24 mouse cellular contexts compared by ENCODE assay signal in the genomic region with DNA sequence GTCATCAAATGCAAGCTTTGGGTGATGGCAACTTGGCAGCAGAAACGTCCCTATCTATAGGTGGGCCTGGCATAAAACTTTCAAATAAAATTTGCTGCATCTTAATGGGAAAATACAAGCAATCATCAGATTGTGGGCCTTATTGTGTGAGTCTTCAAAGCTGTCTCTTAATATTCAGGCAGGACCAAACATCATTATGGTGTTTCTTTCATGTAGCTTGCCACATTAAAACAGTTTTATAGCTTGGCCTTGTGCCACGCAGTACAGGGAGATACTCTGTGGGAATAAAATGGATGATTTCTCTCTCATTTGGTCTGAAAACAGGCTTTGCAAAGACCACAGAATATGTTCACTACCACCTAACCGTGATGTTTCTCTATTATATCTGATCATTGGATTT. TPM values are rescaled to one million over a fixed set of nuclear protein-coding genes. Genes with fewer than 3 reads are reported as not detected.
DNase-seq lines count a peak whose midpoint lies in the region; ATAC-seq and TF ChIP-seq lines count a peak whose summit lies in the region.
"Had no signal": no experiment of that assay in that cellular context is flagged by ENCODE, and none has a peak within 500 bp of the region (broad histone marks: within the 10 kb centered on the region; RNA-seq: fewer than 3 reads in every experiment).

No protein-coding gene starts in this region.

- H3K9me3 ChIP-seq in forebrain, embryonic 14.5 days (replicated peaks; ENCODE audit: control insufficient read depth, low read length): no peaks in the 10 kb centered on the region
- H3K9me3 ChIP-seq in forebrain, embryonic 15.5 days: no peaks in the 10 kb centered on the region
- no peaks in the 10 kb centered on the region for H3K9me3 ChIP-seq in hindbrain, postnatal 0 days (ENCODE audit: low read length)
- no peaks in the 10 kb centered on the region for H3K9me3 ChIP-seq in hindbrain, embryonic 16.5 days (ENCODE audit: control insufficient read depth, low read length)
- H3K9me3 ChIP-seq in midbrain, embryonic 14.5 days (ENCODE audit: control insufficient read depth, low read length): no peaks in the 10 kb centered on the region
- H3K9me3 ChIP-seq in midbrain, embryonic 10.5 days (replicated peaks): no peaks in the 10 kb centered on the region
- H3K9me3 ChIP-seq: heart, embryonic 10.5 days; heart, embryonic 13.5 days; intestine, embryonic 15.5 days had no signal

- peak; percentile 57 for DNase-seq in forebrain, embryonic 14.5 days (ENCODE audit: low spot score)
- DNase-seq in hindbrain, postnatal 0 days (ENCODE audit: low spot score): peak; percentile 41
- peak; percentile 46 for DNase-seq in midbrain, embryonic 14.5 days
- no peak for DNase-seq in midbrain, embryonic 10.5 days (ENCODE audit: low spot score)
- no peak for DNase-seq in spleen, postnatal 10 days (ENCODE audit: low spot score in 2 of 2)
- DNase-seq: adrenal gland, adult 2 months; adrenal gland, postnatal 14 days; cerebellum, adult 2 months; cerebellum, adult 9-11 months; gastrocnemius, postnatal 10 days; gastrocnemius, postnatal 36 days; heart, adult 2 months; heart, postnatal 14 days; heart, postnatal 4 days; kidney, adult 11 months had no signal

- no peak overlapping the region for H3K4me2 ChIP-seq in forebrain, embryonic 14.5 days (ENCODE audit: low read length)
- no peak overlapping the region for H3K4me2 ChIP-seq in forebrain, embryonic 15.5 days (replicated peaks)
- H3K4me2 ChIP-seq in hindbrain, postnatal 0 days (ENCODE audit: low read depth, low read length): no peak overlapping the region
- no peak overlapping the region for H3K4me2 ChIP-seq in hindbrain, embryonic 16.5 days (ENCODE audit: low read length)
- no peak overlapping the region for H3K4me2 ChIP-seq in midbrain, embryonic 14.5 days (ENCODE audit: low read length)
- H3K4me2 ChIP-seq: heart, embryonic 13.5 days; hindbrain, embryonic 14.5 days; intestine, embryonic 15.5 days had no signal

- H3K27ac ChIP-seq in forebrain, embryonic 14.5 days (ENCODE audit: low read depth, low read length): no peak overlapping the region
- no peak overlapping the region for H3K27ac ChIP-seq in forebrain, embryonic 15.5 days (replicated peaks)
- no peak overlapping the region for H3K27ac ChIP-seq in hindbrain, postnatal 0 days
- H3K27ac ChIP-seq in hindbrain, embryonic 16.5 days (ENCODE audit: low read depth, low read length): no peak overlapping the region
- H3K27ac ChIP-seq in midbrain, embryonic 14.5 days (replicated peaks; ENCODE audit: low read depth, low read length): no peak overlapping the region
- no peak overlapping the region for H3K27ac ChIP-seq in midbrain, embryonic 10.5 days (replicated peaks)
- H3K27ac ChIP-seq: heart, adult 2 months; heart, embryonic 10.5 days; heart, embryonic 13.5 days; hindbrain, embryonic 14.5 days; intestine, embryonic 15.5 days had no signal

- no peak for TF ChIP-seq CTCF in hindbrain, postnatal 0 days (IDR thresholded peaks at IDR 0.05; ENCODE audit: low read depth)

- no peaks in the 10 kb centered on the region; the same call in 1 of the 2 replicates for H3K4me1 ChIP-seq in forebrain, embryonic 14.5 days (ENCODE audit: control insufficient read depth, insufficient read depth, low read length)
- H3K4me1 ChIP-seq in forebrain, embryonic 15.5 days: peaks cover 9% of the 10 kb centered on the region; the same call in 1 of the 2 replicates
- no peaks in the 10 kb centered on the region for H3K4me1 ChIP-seq in hindbrain, postnatal 0 days (ENCODE audit: insufficient read depth, low read length)
- H3K4me1 ChIP-seq in hindbrain, embryonic 16.5 days (ENCODE audit: control insufficient read depth, insufficient read depth, low read depth, low read length): no peaks in the 10 kb centered on the region
- H3K4me1 ChIP-seq in midbrain, embryonic 14.5 days (ENCODE audit: control insufficient read depth, insufficient read depth, low read length): no peaks in the 10 kb centered on the region
- H3K4me1 ChIP-seq in midbrain, embryonic 10.5 days: 0 out of 2 replicates have a peak, but pooled peaks cover 5% of the 10 kb centered on the region
- H3K4me1 ChIP-seq: heart, embryonic 13.5 days; intestine, embryonic 15.5 days had no signal

- H3K36me3 ChIP-seq in forebrain, embryonic 14.5 days (ENCODE audit: control insufficient read depth, insufficient read depth, low read length): no peaks in the 10 kb centered on the region
- H3K36me3 ChIP-seq in forebrain, embryonic 15.5 days: no peaks in the 10 kb centered on the region
- H3K36me3 ChIP-seq in hindbrain, postnatal 0 days (ENCODE audit: insufficient read depth, low read length): no peaks in the 10 kb centered on the region
- no peaks in the 10 kb centered on the region for H3K36me3 ChIP-seq in hindbrain, embryonic 16.5 days (ENCODE audit: control insufficient read depth, insufficient read depth, low read length)
- no peaks in the 10 kb centered on the region for H3K36me3 ChIP-seq in midbrain, embryonic 14.5 days (ENCODE audit: control insufficient read depth, insufficient read depth, low read length)
- no peaks in the 10 kb centered on the region for H3K36me3 ChIP-seq in midbrain, embryonic 10.5 days
- H3K36me3 ChIP-seq: heart, embryonic 10.5 days; heart, embryonic 13.5 days; intestine, embryonic 15.5 days had no signal

- no peaks in the 10 kb centered on the region for H3K27me3 ChIP-seq in forebrain, embryonic 14.5 days (replicated peaks; ENCODE audit: control insufficient read depth, insufficient read depth, low read length)
- H3K27me3 ChIP-seq in forebrain, embryonic 15.5 days: no peaks in the 10 kb centered on the region
- no peaks in the 10 kb centered on the region for H3K27me3 ChIP-seq in hindbrain, postnatal 0 days (ENCODE audit: insufficient read depth, low read length)
- no peaks in the 10 kb centered on the region for H3K27me3 ChIP-seq in hindbrain, embryonic 16.5 days (replicated peaks; ENCODE audit: control insufficient read depth, insufficient read depth, low read length)
- H3K27me3 ChIP-seq in midbrain, embryonic 14.5 days (ENCODE audit: control insufficient read depth, insufficient read depth, low read length): no peaks in the 10 kb centered on the region
- H3K27me3 ChIP-seq in midbrain, embryonic 10.5 days (ENCODE audit: low read depth, poor library complexity, severe bottlenecking): peaks cover 15% of the 10 kb centered on the region

- WGBS in forebrain, embryonic 14.5 days: 58% methylated on average over 3 of the region's 3 CpGs
- 45% methylated on average over 3 of the region's 3 CpGs for WGBS in forebrain, embryonic 15.5 days
- 50% methylated on average over 3 of the region's 3 CpGs for WGBS in hindbrain, postnatal 0 days
- 55% methylated on average over 3 of the region's 3 CpGs for WGBS in hindbrain, embryonic 16.5 days
- 62% methylated on average over 3 of the region's 3 CpGs for WGBS in midbrain, embryonic 14.5 days
- 87% methylated on average over 3 of the region's 3 CpGs for WGBS in midbrain, embryonic 10.5 days

- H3K4me3 ChIP-seq in forebrain, embryonic 14.5 days (ENCODE audit: low read depth, low read length): no peak overlapping the region
- H3K4me3 ChIP-seq in forebrain, embryonic 15.5 days: no peak overlapping the region
- no peak overlapping the region for H3K4me3 ChIP-seq in hindbrain, postnatal 0 days (ENCODE audit: low read length)
- no peak overlapping the region for H3K4me3 ChIP-seq in hindbrain, embryonic 16.5 days (ENCODE audit: low read length)
- no peak overlapping the region for H3K4me3 ChIP-seq in midbrain, embryonic 14.5 days (replicated peaks; ENCODE audit: low read depth, low read length)
- H3K4me3 ChIP-seq in midbrain, embryonic 10.5 days: no peak overlapping the region
- H3K4me3 ChIP-seq: heart, adult 2 months; heart, embryonic 10.5 days; heart, embryonic 13.5 days; intestine, embryonic 15.5 days had no signal

- no peak for ATAC-seq in forebrain, embryonic 14.5 days
- ATAC-seq in forebrain, embryonic 15.5 days (replicated peaks): no peak
- no peak for ATAC-seq in hindbrain, postnatal 0 days
- ATAC-seq in hindbrain, embryonic 16.5 days: no peak
- ATAC-seq in midbrain, embryonic 14.5 days (ENCODE audit: low FRiP score, low TSS enrichment): no peak
- ATAC-seq: CD4-positive, CD25-positive, alpha-beta regulatory T cell, adult 4 months; intestine, embryonic 15.5 days had no signal

- H3K9ac ChIP-seq in forebrain, embryonic 14.5 days (ENCODE audit: low read length): no peak overlapping the region
- H3K9ac ChIP-seq in forebrain, embryonic 15.5 days (replicated peaks): no peak overlapping the region
- H3K9ac ChIP-seq in hindbrain, postnatal 0 days (replicated peaks; ENCODE audit: low read length): no peak overlapping the region
- H3K9ac ChIP-seq in hindbrain, embryonic 16.5 days (ENCODE audit: low read depth, low read length): no peak overlapping the region
- H3K9ac ChIP-seq in midbrain, embryonic 14.5 days (replicated peaks; ENCODE audit: low read length): no peak overlapping the region
- H3K9ac ChIP-seq: heart, embryonic 13.5 days; hindbrain, embryonic 14.5 days; intestine, embryonic 15.5 days had no signal

RNA-seq across cellular contexts. Expression of a gene that starts 5.1 kb away (rescaled TPM):
- 9.0 and 10.4 TPM in 2 replicates for polyA plus RNA-seq in forebrain, embryonic 14.5 days (2014; fragmentation: Nextera tagmentation; extraction: Ambion mirVana)
- polyA plus RNA-seq in forebrain, embryonic 15.5 days (2015; fragmentation: Nextera tagmentation; extraction: Ambion mirVana): 11.2 and 11.5 TPM in 2 replicates
- total RNA-seq in hindbrain, postnatal 0 days (2014; rRNA removed): 15.7 and 26.5 TPM in 2 replicates
- polyA plus RNA-seq in hindbrain, postnatal 0 days (2015; fragmentation: Nextera tagmentation; extraction: Ambion mirVana): 11.6 and 13.4 TPM in 2 replicates
- polyA plus RNA-seq in hindbrain, embryonic 16.5 days (2015; fragmentation: Nextera tagmentation; extraction: Ambion mirVana): 12.0 and 12.8 TPM in 2 replicates
- polyA plus RNA-seq in midbrain, embryonic 14.5 days (2014; fragmentation: Nextera tagmentation; extraction: Ambion mirVana): 15.4 and 27.1 TPM in 2 replicates
- polyA plus RNA-seq in midbrain, embryonic 10.5 days (2016; fragmentation: Nextera tagmentation; extraction: Ambion mirVana): 3.5 and 10.1 TPM in 2 replicates
- total RNA-seq: gastrocnemius, adult 18-20 months; gastrocnemius, postnatal 36 days; granulocyte monocyte progenitor cell, adult 5-6 weeks had no signal
- polyA plus RNA-seq: adrenal gland, adult 2 months; CD4-positive, CD25-positive, alpha-beta regulatory T cell, adult 4 months had no signal

Comparison
In these comparisons a context has a peak if more than half of its experiments do, and no peak if none do; other contexts are left out.
1. DNase-seq: peak in forebrain, embryonic 14.5 days (single experiment), hindbrain, postnatal 0 days (single experiment) and midbrain, embryonic 14.5 days (single experiment); none in midbrain, embryonic 10.5 days (single experiment) and spleen, postnatal 10 days (0 of 2).